Mouse (Mus musculus) stomach, postnatal 0 days (tissue): Measurements from ENCODE around the gene Tipin.

Experiments
- CTCF ChIP-seq: IDR thresholded peaks from 2 replicates; pipeline ENCODE4 v1.5.1; 2016; ENCODE audit warnings: antibody characterized with exemption, low read depth, mild to moderate bottlenecking, moderate library complexity
- EP300 ChIP-seq: optimal IDR thresholded peaks from 2 replicates; pipeline ENCODE3; 2016; ENCODE audit warnings: antibody characterized with exemption

- TF ChIP-seq CTCF: no peak
- peak; percentile 99 for TF ChIP-seq EP300
Measured at GRCm38 (mm10) chr9:64281105-64281780, at the start of gene Tipin.
